Comparison of ENCODE assay signal across 8 mouse cellular contexts in genomic region chr10:126928011-126928818, GRCm38 (mm10). TPM values are rescaled to one million over a fixed set of nuclear protein-coding genes. Genes with fewer than 3 reads are reported as not detected.
A peak's percentile ranks its signal among the peaks of the same experiment; 100 is the strongest.
DNase-seq lines count a peak whose midpoint lies in the region; ATAC-seq and TF ChIP-seq lines count a peak whose summit lies in the region.

No protein-coding gene starts in this region.

- peak; percentile 71 for ATAC-seq in granulocyte monocyte progenitor cell, adult 5-6 weeks (replicated peaks; ENCODE audit: poor library complexity, severe bottlenecking)
- peak; percentile 69 for ATAC-seq in stomach, embryonic 14.5 days (ENCODE audit: insufficient number of reproducible peaks, insufficient read depth, low FRiP score, low read depth)

- H3K36me3 ChIP-seq in spleen, adult 2 months (ENCODE audit: control insufficient read depth, insufficient read depth, low read length): no peaks in the 10 kb centered on the region
- H3K36me3 ChIP-seq in limb, embryonic 10.5 days: no peaks in the 10 kb centered on the region
- no peaks in the 10 kb centered on the region for H3K36me3 ChIP-seq in midbrain, embryonic 10.5 days
- H3K36me3 ChIP-seq in stomach, embryonic 14.5 days (ENCODE audit: control insufficient read depth, insufficient read depth, low read length): no peaks in the 10 kb centered on the region

- H3K4me2 ChIP-seq in stomach, embryonic 14.5 days (replicated peaks; ENCODE audit: low read depth, low read length): peak overlapping the region; percentile 89

- peaks cover 7% of the 10 kb centered on the region; the same call in 1 of the 2 replicates for H3K27me3 ChIP-seq in spleen, adult 2 months (ENCODE audit: control insufficient read depth, insufficient read depth, low read length)
- peaks cover 40% of the 10 kb centered on the region for H3K27me3 ChIP-seq in limb, embryonic 10.5 days (ENCODE audit: low read depth, poor library complexity, severe bottlenecking)
- H3K27me3 ChIP-seq in midbrain, embryonic 10.5 days (ENCODE audit: low read depth, poor library complexity, severe bottlenecking): peaks cover 52% of the 10 kb centered on the region
- no peaks in the 10 kb centered on the region for H3K27me3 ChIP-seq in stomach, embryonic 14.5 days (ENCODE audit: control insufficient read depth, insufficient read depth, low read length)

- no peak overlapping the region; the same call in 1 of the 2 replicates for H3K4me3 ChIP-seq in spleen, adult 2 months (ENCODE audit: extremely low read depth, insufficient read depth, insufficient read length)
- H3K4me3 ChIP-seq in limb, embryonic 10.5 days: peak overlapping the region; percentile 70
- H3K4me3 ChIP-seq in midbrain, embryonic 10.5 days: peak overlapping the region; percentile 66
- peak overlapping the region; percentile 42 for H3K4me3 ChIP-seq in stomach, embryonic 14.5 days (ENCODE audit: low read depth, low read length)

- no peak for TF ChIP-seq CTCF in spleen, adult 2 months (IDR thresholded peaks at IDR 0.05; ENCODE audit: extremely low read depth, insufficient read depth, insufficient read length, insufficient replicate concordance)

- H3K9ac ChIP-seq in stomach, embryonic 14.5 days (replicated peaks; ENCODE audit: low read depth, low read length): peak overlapping the region; percentile 59

- H3K27ac ChIP-seq in spleen, adult 2 months (ENCODE audit: insufficient read depth, low read length): peak overlapping the region; percentile 74
- H3K27ac ChIP-seq in limb, embryonic 10.5 days: peak overlapping the region; percentile 90
- peak overlapping the region; percentile 86 for H3K27ac ChIP-seq in midbrain, embryonic 10.5 days (replicated peaks)
- peak overlapping the region; percentile 99 for H3K27ac ChIP-seq in stomach, embryonic 14.5 days (ENCODE audit: low read length)

- TF ChIP-seq POLR2A in spleen, adult 2 months (IDR thresholded peaks at IDR 0.05; ENCODE audit: low read depth, low read length): no peak

- no peak for DNase-seq in spleen, adult 2 months (ENCODE audit: low read depth in 1 of 2, low spot score in 2 of 2)
- no peak for DNase-seq in spleen, postnatal 14 days (ENCODE audit: low spot score in 2 of 2)
- peak; percentile 59 for DNase-seq in embryo, embryonic 11.5 days (ENCODE audit: low read depth, low spot score)
- peak; percentile 86 for DNase-seq in kidney, adult 18-20 months
- DNase-seq in limb, embryonic 10.5 days (ENCODE audit: low spot score): peak; percentile 84
- DNase-seq in midbrain, embryonic 10.5 days (ENCODE audit: low spot score): peak; percentile 77

- no peaks in the 10 kb centered on the region for H3K9me3 ChIP-seq in limb, embryonic 10.5 days (replicated peaks)
- H3K9me3 ChIP-seq in midbrain, embryonic 10.5 days (replicated peaks): no peaks in the 10 kb centered on the region
- no peaks in the 10 kb centered on the region for H3K9me3 ChIP-seq in stomach, embryonic 14.5 days (ENCODE audit: control insufficient read depth, low read depth, low read length)

- WGBS in spleen, adult 2 months: 4% methylated on average over 39 of the region's 39 CpGs
- under 1% methylated on average over 39 of the region's 39 CpGs for WGBS in limb, embryonic 10.5 days
- under 1% methylated on average over 39 of the region's 39 CpGs for WGBS in midbrain, embryonic 10.5 days
- WGBS in stomach, embryonic 14.5 days: under 1% methylated on average over 39 of the region's 39 CpGs

- no peaks in the 10 kb centered on the region; the same call in 1 of the 2 replicates for H3K4me1 ChIP-seq in spleen, adult 2 months (ENCODE audit: control insufficient read depth, insufficient read depth, insufficient read length)
- H3K4me1 ChIP-seq in limb, embryonic 10.5 days: peaks cover 52% of the 10 kb centered on the region
- H3K4me1 ChIP-seq in midbrain, embryonic 10.5 days: peaks cover 61% of the 10 kb centered on the region
- H3K4me1 ChIP-seq in stomach, embryonic 14.5 days (ENCODE audit: control insufficient read depth, insufficient read depth, low read length): peaks cover 50% of the 10 kb centered on the region

RNA-seq across cellular contexts. Expression of gene Atp23, which starts 27.1 kb away (rescaled TPM):
- 6.6 and 6.8 TPM in 2 replicates for polyA plus RNA-seq in spleen, adult 2 months (2012; rRNA removed)
- 19.0 and 20.2 TPM in 2 replicates for total RNA-seq in granulocyte monocyte progenitor cell, adult 5-6 weeks (2014; fragmentation: Nextera tagmentation)
- 12.8 and 15.7 TPM in 2 replicates for total RNA-seq in granulocyte monocyte progenitor cell, adult 5-6 weeks (2017)
- 19.3 and 23.6 TPM in 2 replicates for polyA plus RNA-seq in limb, embryonic 10.5 days (2016; fragmentation: Nextera tagmentation; extraction: Ambion mirVana)
- 16.9 and 17.7 TPM in 2 replicates for polyA plus RNA-seq in midbrain, embryonic 10.5 days (2016; fragmentation: Nextera tagmentation; extraction: Ambion mirVana)
- polyA plus RNA-seq in stomach, embryonic 14.5 days (2014; fragmentation: Nextera tagmentation; extraction: Ambion mirVana): 19.0 and 20.3 TPM in 2 replicates

RNA-seq across cellular contexts. Expression of gene Ctdsp2, which starts 50.3 kb away (rescaled TPM):
- 61.4 and 67.3 TPM in 2 replicates for polyA plus RNA-seq in spleen, adult 2 months (2012; rRNA removed)
- 53.4 and 62.9 TPM in 2 replicates for total RNA-seq in granulocyte monocyte progenitor cell, adult 5-6 weeks (2014; fragmentation: Nextera tagmentation)
- 21.2 and 21.5 TPM in 2 replicates for total RNA-seq in granulocyte monocyte progenitor cell, adult 5-6 weeks (2017)
- 45.9 and 59.0 TPM in 2 replicates for polyA plus RNA-seq in limb, embryonic 10.5 days (2016; fragmentation: Nextera tagmentation; extraction: Ambion mirVana)
- polyA plus RNA-seq in midbrain, embryonic 10.5 days (2016; fragmentation: Nextera tagmentation; extraction: Ambion mirVana): 36.8 and 39.3 TPM in 2 replicates
- polyA plus RNA-seq in stomach, embryonic 14.5 days (2014; fragmentation: Nextera tagmentation; extraction: Ambion mirVana): 103 and 107 TPM in 2 replicates

Comparison
In these comparisons a context has a peak if more than half of its experiments do, and no peak if none do; other contexts are left out.
1. DNase-seq: peak in embryo, embryonic 11.5 days (single experiment), kidney, adult 18-20 months (single experiment), limb, embryonic 10.5 days (single experiment) and midbrain, embryonic 10.5 days (single experiment); none in spleen, adult 2 months (0 of 2) and spleen, postnatal 14 days (0 of 2).
2. Peak in every context shown above with its lines, with median percentiles within 50 percentile points of each other: H3K27ac ChIP-seq.